Mouse (Mus musculus): ENCODE data around the gene Clk4.

- no peak for TF ChIP-seq EP300 (IDR thresholded peaks at IDR 0.05; ENCODE audit: insufficient read depth, low read depth, low read length)
- no peak for TF ChIP-seq POLR2A (IDR thresholded peaks at IDR 0.05; ENCODE audit: insufficient read depth, low read depth, low read length)
- TF ChIP-seq CTCF (IDR thresholded peaks at IDR 0.05): no peak
These were observed 42.5 kb downstream of the Clk4 start for GRCm38 (mm10) chr11:51303981-51304553.
